Mouse (Mus musculus): ENCODE data around the gene Rab5a.

GRCm38 (mm10) chr17:53465569-53465968 is 13.5 kb upstream of the Rab5a start:
- TF ChIP-seq POLR2A (IDR thresholded peaks at IDR 0.05; ENCODE audit: extremely low read depth, insufficient read depth, low read length): no peak
- TF ChIP-seq CTCF (IDR thresholded peaks at IDR 0.05; ENCODE audit: low read depth, low read length): peak; percentile 69

Data from liver, adult 2 months (tissue).